Mouse (Mus musculus): ENCODE measurements at regions not wholly inside any gene's neighbourhood (a gene's known extent, or its start where the extent isn't known, plus 50 kb on each side); places are given as distances from the start of the nearest gene placed in this dataset.

DNA sequence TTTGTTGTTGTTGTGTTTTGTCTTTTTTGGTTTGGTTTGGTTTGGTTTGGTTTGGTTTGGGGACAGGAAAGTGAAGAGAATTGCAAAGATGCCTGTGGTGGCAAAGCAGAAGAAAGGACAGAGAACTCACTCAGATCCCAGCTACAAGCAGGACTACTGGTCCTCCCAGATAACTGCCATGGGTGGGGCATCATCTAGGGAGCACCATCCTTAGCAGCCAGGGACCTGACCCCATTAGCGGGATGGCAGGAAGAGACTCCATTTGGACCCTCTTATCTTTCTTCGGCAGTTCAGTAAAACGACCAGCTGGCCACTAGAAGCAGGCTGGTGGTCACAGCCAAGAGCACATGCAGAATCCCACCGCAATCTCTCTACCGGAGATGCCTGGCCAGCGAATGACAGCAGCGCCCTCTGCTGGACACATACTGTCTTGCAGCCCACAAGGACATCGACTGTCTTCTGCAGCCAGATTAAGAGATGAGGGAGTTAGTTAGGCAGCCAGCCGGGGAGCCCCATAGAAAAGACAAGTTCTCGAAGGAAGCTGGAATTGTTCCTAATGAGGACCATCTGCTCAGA lies 119.8 kb downstream of the Gm9195 start:
- Histone ChIP-seq H3K4me3 (peak overlapping the region; percentile 7; the same call in 1 of the 2 replicates), H3K27ac (no peak overlapping the region)
- peak; percentile 94 for TF ChIP-seq CTCF (conservative IDR thresholded peaks at IDR 0.05)
- peak; percentile 68 to 85 for DNase-seq (ENCODE audit: low spot score in 2 of 2)

DNA sequence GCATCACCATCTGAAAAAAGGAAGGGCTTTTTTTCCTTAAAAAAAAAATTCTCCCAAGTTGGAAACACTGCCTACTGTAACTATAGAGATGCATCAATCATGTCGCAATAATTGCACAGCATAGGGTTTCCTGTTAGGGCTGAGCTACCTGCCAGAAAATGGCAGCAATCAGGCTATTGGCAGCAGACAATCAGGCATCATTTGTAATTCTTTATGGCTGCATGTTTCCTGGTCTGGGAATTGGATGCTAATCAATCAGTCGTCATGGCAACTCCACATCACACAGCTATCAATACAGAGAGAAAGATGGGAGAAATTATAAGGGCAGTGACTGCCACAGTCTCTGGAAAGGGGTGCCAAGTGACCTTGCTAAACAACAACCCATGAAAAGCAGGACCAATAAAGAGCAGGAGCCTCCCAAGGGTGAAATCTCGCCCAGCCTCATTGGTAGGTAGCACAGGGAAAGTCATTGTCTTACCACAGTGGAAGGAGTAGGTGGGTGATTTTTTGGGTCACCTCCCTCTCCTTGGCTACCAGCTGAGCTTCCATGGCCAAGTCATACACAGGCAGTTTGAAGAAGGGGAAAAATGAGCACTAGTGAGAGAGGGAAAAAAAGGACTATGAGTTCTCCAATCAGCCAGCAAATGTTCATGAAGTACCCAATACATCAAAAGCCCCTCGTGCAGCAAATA lies 130.7 kb downstream of the Gm9195 start:
- H3K27ac ChIP-seq: peak overlapping the region; percentile 43; the same call in 1 of the 2 replicates
- H3K4me3 ChIP-seq: no peak overlapping the region
- no peak for TF ChIP-seq CTCF (conservative IDR thresholded peaks at IDR 0.05)
- no peak for DNase-seq (ENCODE audit: low spot score in 2 of 2)

DNA sequence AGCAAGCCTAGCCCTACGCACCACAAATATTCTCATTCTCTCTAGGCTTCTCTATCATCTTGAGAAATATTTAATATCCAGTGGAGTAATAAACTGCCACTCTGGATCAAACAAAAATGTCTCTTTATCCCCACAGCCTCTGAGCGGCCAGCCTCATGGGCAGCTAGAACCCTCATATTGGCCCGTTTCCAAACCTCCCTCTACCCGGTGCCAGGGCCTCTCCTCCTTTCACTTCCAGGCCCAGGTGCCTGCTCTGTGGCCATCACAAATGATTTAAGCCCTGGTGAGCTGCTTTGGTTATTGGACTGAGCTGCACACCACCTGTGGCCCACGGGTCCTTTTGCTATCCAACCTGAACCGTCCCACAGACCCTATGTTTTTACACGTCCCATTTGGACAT lies 131.5 kb downstream of the Gm9195 start:
- TF ChIP-seq CTCF (conservative IDR thresholded peaks at IDR 0.05): no peak
- Histone ChIP-seq H3K27ac (peak overlapping the region; percentile 43; the same call in 1 of the 2 replicates), H3K4me3 (no peak overlapping the region)
- no peak for DNase-seq (ENCODE audit: low spot score in 2 of 2)

DNA sequence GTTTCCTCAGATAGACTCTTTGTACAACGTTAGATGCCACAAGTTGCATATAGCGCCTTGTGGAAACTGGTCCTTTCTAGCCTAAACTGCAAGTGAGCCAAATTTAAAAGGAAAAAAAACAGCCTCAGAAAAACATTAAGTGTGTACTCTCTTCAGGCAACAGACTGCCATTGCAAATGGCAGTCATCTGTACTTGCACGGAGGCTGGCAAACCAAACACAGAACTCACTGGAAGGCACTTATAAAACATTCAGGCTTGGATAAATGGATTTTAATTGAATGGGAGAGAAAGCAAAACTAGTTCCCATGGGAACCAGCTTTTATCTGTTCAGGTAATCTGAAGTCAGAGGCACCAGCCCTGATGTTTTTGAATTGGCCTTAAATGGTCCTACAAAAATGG lies 133.7 kb downstream of the Gm9195 start:
- TF ChIP-seq CTCF (conservative IDR thresholded peaks at IDR 0.05): no peak
- DNase-seq (ENCODE audit: low spot score in 2 of 2): no peak
- H3K4me3 ChIP-seq: no peak overlapping the region
- H3K27ac ChIP-seq: 0 out of 2 replicates have a peak overlapping the region, but pooled peaks have one; percentile 39

DNA sequence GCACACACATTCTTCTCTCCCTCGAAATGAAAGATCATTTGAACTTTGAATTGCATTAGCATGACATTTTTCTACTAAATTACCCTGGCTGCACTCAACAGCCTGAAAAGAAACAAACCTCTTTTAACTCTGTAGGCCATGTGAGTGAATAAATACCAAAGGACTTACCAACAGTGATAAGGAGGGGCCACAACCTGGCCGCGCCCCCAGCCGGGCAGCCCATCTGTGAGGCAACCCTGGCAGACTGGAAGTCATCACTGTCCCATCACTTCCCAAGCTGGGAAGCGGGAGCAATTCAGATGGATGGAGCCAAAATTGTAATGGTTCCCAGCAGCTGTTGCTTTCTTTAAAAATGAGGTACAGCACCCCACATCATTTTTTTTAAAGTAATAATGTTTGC lies 149.5 kb downstream of the Gm9195 start:
- no peak overlapping the region for H3K27ac ChIP-seq
- TF ChIP-seq CTCF (conservative IDR thresholded peaks at IDR 0.05): no peak
- no peak for DNase-seq (ENCODE audit: low spot score in 2 of 2)
- no peak overlapping the region for H3K4me3 ChIP-seq

DNA sequence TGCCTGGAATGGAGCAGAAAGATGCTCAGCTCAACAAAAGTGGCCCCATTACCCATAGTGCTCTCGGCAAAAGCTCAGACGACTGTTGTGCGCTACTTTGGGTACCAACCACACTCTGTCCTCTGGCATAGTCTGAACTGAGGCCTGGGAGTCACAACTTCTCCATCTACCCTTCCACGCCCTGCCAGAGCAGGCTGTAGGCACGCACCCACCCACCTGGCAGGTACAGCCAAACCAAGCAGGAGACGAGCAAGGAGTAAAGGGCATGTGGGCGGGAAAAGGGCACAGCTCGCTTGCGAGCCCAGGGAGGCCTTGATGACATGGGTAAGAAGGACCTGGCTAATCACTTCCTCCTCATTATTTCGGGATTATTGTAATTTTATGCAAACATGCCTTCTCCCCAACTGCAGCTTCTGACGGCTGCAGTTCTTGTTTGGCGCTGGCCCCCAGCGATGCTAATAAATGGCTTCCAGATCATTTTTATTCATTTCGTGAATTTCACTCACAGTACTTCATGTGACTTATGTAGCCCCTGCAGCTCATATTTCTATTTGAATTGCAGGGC lies 150.0 kb downstream of the Gm9195 start:
- Histone ChIP-seq H3K4me3 (no peak overlapping the region), H3K27ac (no peak overlapping the region)
- no peak for TF ChIP-seq CTCF (conservative IDR thresholded peaks at IDR 0.05)
- no peak for DNase-seq (ENCODE audit: low spot score in 2 of 2)

DNA sequence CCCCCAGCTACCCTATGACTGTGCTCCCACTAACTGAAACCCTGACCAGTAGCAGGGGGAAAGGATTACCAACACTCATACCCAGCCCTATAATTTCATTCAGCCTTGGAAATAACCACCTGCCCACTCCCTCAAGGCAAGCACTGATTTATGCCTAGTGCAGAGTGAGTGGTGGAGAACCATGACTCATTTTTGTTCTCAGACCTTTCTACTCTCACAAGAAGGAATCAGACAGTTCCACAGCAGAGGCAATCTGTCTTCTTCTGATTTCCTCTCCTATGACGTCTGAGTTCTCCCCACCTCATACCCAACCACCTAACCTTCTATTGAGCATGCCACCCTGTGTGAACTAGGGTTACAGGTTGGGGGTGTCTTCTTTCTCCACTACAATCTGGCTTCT lies 153.6 kb downstream of the Gm9195 start:
- no peak for DNase-seq (ENCODE audit: low spot score in 2 of 2)
- Histone ChIP-seq H3K27ac (no peak overlapping the region), H3K4me3 (no peak overlapping the region)
- no peak for TF ChIP-seq CTCF (conservative IDR thresholded peaks at IDR 0.05)

DNA sequence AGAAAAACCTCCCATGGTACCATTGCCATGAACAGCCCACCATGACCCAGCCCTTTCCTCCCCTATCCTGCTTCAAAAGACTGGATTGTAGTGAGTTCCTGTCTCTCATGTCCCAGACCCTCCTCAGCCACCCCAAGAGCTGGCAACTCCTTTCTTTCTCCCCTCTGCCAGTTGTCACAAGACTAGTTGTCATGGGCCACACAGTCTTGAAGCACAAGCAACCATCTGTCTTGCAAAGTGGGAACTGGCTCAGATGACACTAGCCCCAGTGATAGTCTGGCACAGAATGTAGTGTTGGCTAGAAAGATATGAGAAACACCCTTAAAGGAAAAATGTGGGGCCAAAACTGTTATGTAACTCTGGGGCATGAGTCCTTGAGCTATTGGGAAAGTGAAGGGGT lies 187.8 kb downstream of the Gm9195 start:
- peak in 1 of 2 experiments; percentile 5 for DNase-seq (ENCODE audit: low spot score in 2 of 2)
- H3K4me3 ChIP-seq: no peak overlapping the region
- no peak for TF ChIP-seq CTCF (conservative IDR thresholded peaks at IDR 0.05)
- no peak overlapping the region for H3K27ac ChIP-seq

DNA sequence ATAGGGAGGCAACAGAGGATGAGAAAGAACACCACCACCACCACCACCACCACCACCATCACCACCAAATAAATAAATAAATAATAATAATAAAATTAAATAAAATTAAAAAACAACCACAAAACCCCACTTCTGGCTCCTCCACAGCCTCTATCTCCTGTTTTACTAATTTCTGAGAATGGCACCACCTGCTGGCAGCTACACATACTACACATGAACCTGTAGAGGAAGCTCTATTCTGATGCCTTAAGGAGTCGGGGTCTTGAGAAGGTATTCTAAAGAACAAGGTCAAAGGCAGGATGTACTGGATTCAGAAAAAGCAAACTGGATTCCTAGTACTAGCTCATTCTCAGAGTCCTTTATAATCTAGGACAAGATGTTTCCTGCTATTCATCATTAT lies 191.6 kb downstream of the Gm9195 start:
- no peak overlapping the region for H3K27ac ChIP-seq
- TF ChIP-seq CTCF (conservative IDR thresholded peaks at IDR 0.05): peak; percentile 77
- peak; percentile 15 to 62 for DNase-seq (ENCODE audit: low spot score in 2 of 2)
- H3K4me3 ChIP-seq: no peak overlapping the region

DNA sequence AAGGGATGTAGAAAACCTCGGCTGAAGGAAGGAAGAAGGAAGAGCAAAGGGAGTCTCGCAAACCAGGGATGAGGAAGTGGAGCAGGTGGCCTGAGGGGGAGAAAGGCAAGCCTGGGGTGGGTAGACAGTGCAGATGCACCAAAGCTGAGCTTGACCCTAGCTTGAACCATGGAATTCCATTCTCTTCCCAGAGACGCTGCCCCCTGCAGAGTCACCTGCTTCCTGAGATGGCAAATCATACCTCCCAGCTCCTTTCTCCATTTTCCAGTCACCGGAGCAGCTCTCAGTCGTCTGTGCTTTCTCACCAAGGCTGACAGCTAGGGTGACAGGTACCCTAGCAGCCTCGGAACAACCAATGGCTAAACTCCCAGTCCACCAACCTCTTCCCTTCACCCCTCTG lies 197.0 kb downstream of the Gm9195 start:
- no peak for TF ChIP-seq CTCF (conservative IDR thresholded peaks at IDR 0.05)
- Histone ChIP-seq H3K27ac (no peak overlapping the region), H3K4me3 (no peak overlapping the region)
- DNase-seq (ENCODE audit: low spot score in 2 of 2): no peak

DNA sequence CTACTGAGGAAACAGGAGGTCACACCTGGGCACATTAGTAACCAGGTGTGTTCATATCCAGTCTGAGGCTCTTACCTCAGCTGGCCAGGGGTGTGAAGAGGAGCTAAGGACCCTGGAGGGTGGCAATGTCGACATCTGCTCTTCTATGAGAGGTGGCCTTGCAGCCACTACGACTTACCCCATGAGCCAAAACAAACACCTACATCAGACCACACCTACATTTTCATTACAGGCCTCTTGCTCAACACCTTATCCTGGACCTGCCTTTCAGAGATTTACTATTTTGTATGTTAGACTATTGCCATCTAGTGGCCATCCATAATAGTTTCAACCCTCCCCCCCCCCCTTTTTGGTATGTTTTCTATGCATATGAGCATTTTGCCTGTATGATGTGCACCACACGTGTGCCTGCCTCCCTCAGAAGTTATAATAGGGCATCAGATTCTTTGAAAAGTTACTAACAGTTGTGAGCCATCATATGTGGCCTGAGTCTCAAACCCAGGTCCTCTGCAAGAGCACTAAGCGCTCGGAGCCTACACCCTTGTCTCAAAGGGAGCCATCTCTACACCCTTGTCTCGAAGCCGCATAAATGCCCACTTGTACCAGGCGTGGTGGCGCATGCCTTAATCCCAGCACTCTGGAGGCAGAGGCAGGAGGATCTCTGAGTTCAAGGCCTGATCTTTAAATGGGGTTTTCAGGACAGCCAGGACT lies 197.8 kb downstream of the Gm9195 start:
- H3K27ac ChIP-seq: no peak overlapping the region
- peak; percentile 78 for TF ChIP-seq CTCF (conservative IDR thresholded peaks at IDR 0.05)
- DNase-seq (ENCODE audit: low spot score in 2 of 2): no peak

DNA sequence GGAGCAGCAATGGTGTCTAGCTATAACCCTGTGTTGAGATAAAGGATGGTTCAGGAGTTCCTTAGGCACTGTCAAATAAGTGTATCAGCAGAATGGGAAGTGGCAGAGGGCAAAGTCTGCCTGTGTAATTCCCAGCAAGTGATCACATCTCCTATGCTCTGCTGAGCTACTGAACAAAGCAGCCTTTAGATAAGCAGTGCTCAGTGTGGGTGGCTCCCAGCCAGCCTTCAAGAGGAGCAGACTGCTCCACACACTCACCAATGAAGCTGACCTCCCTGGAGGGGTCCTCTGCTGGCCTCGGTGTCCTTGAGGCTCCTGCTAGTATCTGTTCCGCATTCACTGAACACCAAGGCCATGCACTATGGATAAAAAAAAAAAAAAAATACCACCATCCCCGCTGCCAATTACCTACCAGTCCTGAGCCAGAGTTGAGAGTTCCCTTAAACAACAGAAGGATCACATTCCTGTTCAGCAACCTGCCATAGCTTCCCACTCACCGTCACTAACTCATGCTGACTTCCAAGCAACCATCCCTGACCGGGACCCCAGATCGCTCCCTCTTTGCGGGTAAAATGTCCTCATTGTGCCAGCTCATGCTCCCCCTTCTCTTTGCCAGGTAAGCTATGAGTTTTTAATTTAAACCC lies 198.9 kb downstream of the Gm9195 start:
- H3K27ac ChIP-seq: no peak overlapping the region
- no peak for TF ChIP-seq CTCF (conservative IDR thresholded peaks at IDR 0.05)
- no peak overlapping the region for H3K4me3 ChIP-seq
- DNase-seq (ENCODE audit: low spot score in 2 of 2): no peak

More for the DNA sequence above, 197.8 kb downstream of the Gm9195 start:
- no peak overlapping the region for H3K4me3 ChIP-seq

DNA sequence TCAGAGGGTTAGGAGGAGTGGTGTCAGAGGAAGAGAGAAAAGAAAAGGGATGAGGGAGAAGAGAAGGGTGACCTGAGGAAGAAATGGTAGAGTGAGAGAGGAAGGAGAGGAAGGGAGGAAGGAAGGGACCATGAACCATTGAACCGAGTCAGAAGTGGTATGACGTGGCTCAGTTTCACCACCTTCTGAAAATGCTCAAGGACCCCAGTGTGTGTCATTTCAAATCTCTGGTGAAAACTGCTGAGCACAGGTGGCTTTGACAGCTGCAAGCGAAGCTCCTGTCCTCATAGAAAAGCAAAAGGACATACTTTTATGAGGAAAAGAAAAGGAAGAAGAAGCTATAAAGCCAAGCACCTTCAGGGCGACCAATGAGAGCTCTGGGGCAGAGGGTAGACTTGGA lies 214.3 kb downstream of the Gm9195 start:
- TF ChIP-seq CTCF (conservative IDR thresholded peaks at IDR 0.05): no peak
- no peak overlapping the region for H3K4me3 ChIP-seq
- no peak for DNase-seq (ENCODE audit: low spot score in 2 of 2)

More for the DNA sequence above, 214.3 kb downstream of the Gm9195 start:
- H3K27ac ChIP-seq: no peak overlapping the region
